Mouse (Mus musculus): ENCODE data around the gene Xrn1.

GRCm38 (mm10) chr9:96078752-96079315, 124.3 kb downstream of the Xrn1 start:
- TF ChIP-seq CTCF (IDR thresholded peaks at IDR 0.05; ENCODE audit: borderline replicate concordance, control insufficient read depth, extremely low read depth, insufficient read depth, low read length, poor library complexity) (no peak), POLR2A (IDR thresholded peaks at IDR 0.05; ENCODE audit: control insufficient read depth, extremely low read depth, insufficient read depth, low read length, poor library complexity) (no peak)
